In genomic region chr16:91695108-91695755, GRCm38 (mm10) we compare ENCODE assay signal across 10 mouse cellular contexts. TPM values are rescaled to one million over a fixed set of nuclear protein-coding genes. Genes with fewer than 3 reads are reported as not detected.
DNase-seq lines count a peak whose midpoint lies in the region; ATAC-seq and TF ChIP-seq lines count a peak whose summit lies in the region.
"Had no signal": no experiment of that assay in that cellular context is flagged by ENCODE, and none has a peak within 500 bp of the region (broad histone marks: within the 10 kb centered on the region; RNA-seq: fewer than 3 reads in every experiment).

No protein-coding gene starts in this region.

- H3K27me3 ChIP-seq in intestine, embryonic 14.5 days (replicated peaks; ENCODE audit: control insufficient read depth, insufficient read depth, low read length) = no peaks in the 10 kb centered on the region
- H3K27me3 ChIP-seq in intestine, postnatal 0 days (replicated peaks; ENCODE audit: control insufficient read depth, insufficient read depth, low read length) = no peaks in the 10 kb centered on the region
- no peaks in the 10 kb centered on the region for H3K27me3 ChIP-seq in lung, embryonic 16.5 days (ENCODE audit: control insufficient read depth, insufficient read depth, low read depth, low read length)
- H3K27me3 ChIP-seq: forebrain, embryonic 13.5 days had no signal

- H3K27ac ChIP-seq in intestine, embryonic 14.5 days (ENCODE audit: low read depth) = no peak overlapping the region
- no peak overlapping the region for H3K27ac ChIP-seq in intestine, postnatal 0 days (ENCODE audit: low read depth, low read length)
- H3K27ac ChIP-seq in lung, embryonic 16.5 days (ENCODE audit: low read length) = no peak overlapping the region
- H3K27ac ChIP-seq in brown adipose tissue, adult 24 weeks (replicated peaks; ENCODE audit: low read depth, low read length) = peak overlapping the region; percentile 34; the same call in 1 of the 2 replicates
- H3K27ac ChIP-seq: forebrain, embryonic 13.5 days; midbrain, embryonic 10.5 days had no signal

- 0 out of 2 replicates have a peak, but pooled peaks have one; percentile 21 for ATAC-seq in intestine, embryonic 14.5 days (replicated peaks; ENCODE audit: low FRiP score, low TSS enrichment, low read depth)
- ATAC-seq in intestine, postnatal 0 days = no peak
- ATAC-seq in lung, embryonic 16.5 days (ENCODE audit: low read depth) = 0 out of 2 replicates have a peak, but pooled peaks have one; percentile 53
- ATAC-seq in inflammation-experienced regulatory T-cells, adult 6 months = peak; percentile 57

- H3K4me1 ChIP-seq in intestine, embryonic 14.5 days (replicated peaks; ENCODE audit: control insufficient read depth, insufficient read depth, low read length) = no peaks in the 10 kb centered on the region
- H3K4me1 ChIP-seq in intestine, postnatal 0 days (replicated peaks; ENCODE audit: control insufficient read depth, insufficient read depth, low read length) = no peaks in the 10 kb centered on the region
- H3K4me1 ChIP-seq in lung, embryonic 16.5 days (replicated peaks; ENCODE audit: control insufficient read depth, insufficient read depth, low read length) = no peaks in the 10 kb centered on the region
- no peaks in the 10 kb centered on the region for H3K4me1 ChIP-seq in brown adipose tissue, adult 24 weeks (ENCODE audit: control insufficient read depth, insufficient read depth, insufficient read length, low read length)
- H3K4me1 ChIP-seq: forebrain, embryonic 13.5 days; midbrain, embryonic 10.5 days had no signal

- WGBS in intestine, embryonic 14.5 days = 66% methylated on average over 8 of the region's 8 CpGs
- whole genome bisulfite sequencing in intestine, postnatal 0 days = 60% methylated on average over 8 of the region's 8 CpGs
- WGBS in lung, embryonic 16.5 days = 49% methylated on average over 8 of the region's 8 CpGs

- no peak for TF ChIP-seq CTCF in intestine, postnatal 0 days (IDR thresholded peaks at IDR 0.05; ENCODE audit: low read depth)

- H3K4me3 ChIP-seq in intestine, embryonic 14.5 days (ENCODE audit: low read depth, low read length) = no peak overlapping the region
- no peak overlapping the region for H3K4me3 ChIP-seq in intestine, postnatal 0 days (ENCODE audit: low read depth, low read length)
- no peak overlapping the region for H3K4me3 ChIP-seq in lung, embryonic 16.5 days (ENCODE audit: low read length)
- no peak overlapping the region for H3K4me3 ChIP-seq in brown adipose tissue, adult 24 weeks (ENCODE audit: insufficient read depth, low read depth, low read length)
- H3K4me3 ChIP-seq: forebrain, embryonic 13.5 days; midbrain, embryonic 10.5 days had no signal

- H3K9ac ChIP-seq in intestine, embryonic 14.5 days (ENCODE audit: low read length) = no peak overlapping the region
- no peak overlapping the region for H3K9ac ChIP-seq in intestine, postnatal 0 days (ENCODE audit: low read depth, low read length)
- H3K9ac ChIP-seq in lung, embryonic 16.5 days (ENCODE audit: low read length) = no peak overlapping the region
- H3K9ac ChIP-seq: forebrain, embryonic 13.5 days; liver, postnatal 0 days had no signal

- no peak overlapping the region for H3K4me2 ChIP-seq in intestine, embryonic 14.5 days (ENCODE audit: low read length)
- H3K4me2 ChIP-seq in intestine, postnatal 0 days (replicated peaks; ENCODE audit: low read depth) = no peak overlapping the region
- H3K4me2 ChIP-seq in lung, embryonic 16.5 days (ENCODE audit: low read depth, low read length) = no peak overlapping the region
- H3K4me2 ChIP-seq: forebrain, embryonic 13.5 days had no signal

- no peaks in the 10 kb centered on the region for H3K9me3 ChIP-seq in intestine, embryonic 14.5 days (ENCODE audit: control insufficient read depth, low read length)
- no peaks in the 10 kb centered on the region for H3K9me3 ChIP-seq in intestine, postnatal 0 days (ENCODE audit: control insufficient read depth)
- H3K9me3 ChIP-seq in lung, embryonic 16.5 days (ENCODE audit: control insufficient read depth, low read length) = no peaks in the 10 kb centered on the region
- H3K9me3 ChIP-seq: forebrain, embryonic 13.5 days; midbrain, embryonic 10.5 days had no signal

- DNase-seq in intestine, embryonic 14.5 days (ENCODE audit: low spot score) = no peak
- no peak for DNase-seq in lung, postnatal 14 days
- no peak for DNase-seq in adrenal gland, adult 18-20 months (ENCODE audit: low spot score in 2 of 2)

- H3K36me3 ChIP-seq in intestine, embryonic 14.5 days (ENCODE audit: control insufficient read depth, insufficient read depth, low read length) = peaks cover 37% of the 10 kb centered on the region
- peaks cover 19% of the 10 kb centered on the region for H3K36me3 ChIP-seq in intestine, postnatal 0 days (ENCODE audit: control insufficient read depth, insufficient read depth)
- H3K36me3 ChIP-seq in lung, embryonic 16.5 days (ENCODE audit: control insufficient read depth, insufficient read depth, low read length) = peaks cover 15% of the 10 kb centered on the region

RNA-seq across cellular contexts. Expression of gene Donson, which starts 6.7 kb away (rescaled TPM):
- polyA plus RNA-seq in intestine, embryonic 14.5 days (2014; fragmentation: Nextera tagmentation; extraction: Ambion mirVana) = 24.3 and 24.7 TPM in 2 replicates
- polyA plus RNA-seq in intestine, postnatal 0 days (2015; fragmentation: Nextera tagmentation; extraction: Ambion mirVana) = 6.2 and 6.7 TPM in 2 replicates
- 20.8 and 22.2 TPM in 2 replicates for polyA plus RNA-seq in lung, embryonic 16.5 days (2015; fragmentation: Nextera tagmentation; extraction: Ambion mirVana)
- 0.96 and 4.1 TPM in 2 replicates for polyA plus RNA-seq in brown adipose tissue, adult 24 weeks (2012; ENCODE audit: insufficient read depth, insufficient read length, missing spikeins)
- 10 to 100 TPM; 16.4 to 30.5 (median 17.6) TPM for polyA plus RNA-seq in inflammation-experienced regulatory T-cells, adult 6 months (2017; shearing (Covaris generic))
- total RNA-seq in adrenal gland, adult 18-20 months (2021) = 1 to 10 TPM; 7.5 to 7.8 TPM

RNA-seq across cellular contexts. Expression of gene Cryzl1, which starts 33.5 kb away (rescaled TPM):
- polyA plus RNA-seq in intestine, embryonic 14.5 days (2014; fragmentation: Nextera tagmentation; extraction: Ambion mirVana) = 69.4 and 73.3 TPM in 2 replicates
- polyA plus RNA-seq in intestine, postnatal 0 days (2015; fragmentation: Nextera tagmentation; extraction: Ambion mirVana) = 36.3 and 42.2 TPM in 2 replicates
- 74.2 and 75.1 TPM in 2 replicates for polyA plus RNA-seq in lung, embryonic 16.5 days (2015; fragmentation: Nextera tagmentation; extraction: Ambion mirVana)
- polyA plus RNA-seq in brown adipose tissue, adult 24 weeks (2012; ENCODE audit: insufficient read depth, insufficient read length, missing spikeins) = 41.2 and 41.5 TPM in 2 replicates
- 10 to 100 TPM; 66.2 to 89.2 (median 79.6) TPM for polyA plus RNA-seq in inflammation-experienced regulatory T-cells, adult 6 months (2017; shearing (Covaris generic))
- 10 to 100 TPM; 45.9 TPM for total RNA-seq in adrenal gland, adult 18-20 months (2021)

RNA-seq across cellular contexts. Expression of gene Itsn1, which starts 33.8 kb away (rescaled TPM):
- polyA plus RNA-seq in intestine, embryonic 14.5 days (2014; fragmentation: Nextera tagmentation; extraction: Ambion mirVana) = 22.5 and 22.7 TPM in 2 replicates
- polyA plus RNA-seq in intestine, postnatal 0 days (2015; fragmentation: Nextera tagmentation; extraction: Ambion mirVana) = 6.2 and 6.5 TPM in 2 replicates
- 17.8 and 18.0 TPM in 2 replicates for polyA plus RNA-seq in lung, embryonic 16.5 days (2015; fragmentation: Nextera tagmentation; extraction: Ambion mirVana)
- polyA plus RNA-seq in brown adipose tissue, adult 24 weeks (2012; ENCODE audit: insufficient read depth, insufficient read length, missing spikeins) = 35.6 and 57.0 TPM in 2 replicates
- 1 to 10 TPM in 2 of 3 experiments, under 1 TPM in 1; 0.74 to 4.1 (median 3.9) TPM for polyA plus RNA-seq in inflammation-experienced regulatory T-cells, adult 6 months (2017; shearing (Covaris generic))
- total RNA-seq in adrenal gland, adult 18-20 months (2021) = 10 to 100 TPM; 36.5 to 49.3 TPM

RNA-seq across cellular contexts. Expression of gene Son, which starts 47.9 kb away (rescaled TPM):
- 138 and 146 TPM in 2 replicates for polyA plus RNA-seq in intestine, embryonic 14.5 days (2014; fragmentation: Nextera tagmentation; extraction: Ambion mirVana)
- 71.1 and 83.4 TPM in 2 replicates for polyA plus RNA-seq in intestine, postnatal 0 days (2015; fragmentation: Nextera tagmentation; extraction: Ambion mirVana)
- 113 and 118 TPM in 2 replicates for polyA plus RNA-seq in lung, embryonic 16.5 days (2015; fragmentation: Nextera tagmentation; extraction: Ambion mirVana)
- 59.0 and 88.7 TPM in 2 replicates for polyA plus RNA-seq in brown adipose tissue, adult 24 weeks (2012; ENCODE audit: insufficient read depth, insufficient read length, missing spikeins)
- polyA plus RNA-seq in inflammation-experienced regulatory T-cells, adult 6 months (2017; shearing (Covaris generic)) = 100 to 1,000 TPM; 128 to 236 (median 180) TPM
- 100 to 1,000 TPM; 215 to 253 TPM for total RNA-seq in adrenal gland, adult 18-20 months (2021)

RNA-seq across cellular contexts. Expression of gene Gart, which starts 48.5 kb away (rescaled TPM):
- 125 and 137 TPM in 2 replicates for polyA plus RNA-seq in intestine, embryonic 14.5 days (2014; fragmentation: Nextera tagmentation; extraction: Ambion mirVana)
- polyA plus RNA-seq in intestine, postnatal 0 days (2015; fragmentation: Nextera tagmentation; extraction: Ambion mirVana) = 19.0 and 23.8 TPM in 2 replicates
- 92.7 and 98.9 TPM in 2 replicates for polyA plus RNA-seq in lung, embryonic 16.5 days (2015; fragmentation: Nextera tagmentation; extraction: Ambion mirVana)
- polyA plus RNA-seq in brown adipose tissue, adult 24 weeks (2012; ENCODE audit: insufficient read depth, insufficient read length, missing spikeins) = 46.7 and 51.5 TPM in 2 replicates
- 10 to 100 TPM; 49.5 to 76.2 (median 64.5) TPM for polyA plus RNA-seq in inflammation-experienced regulatory T-cells, adult 6 months (2017; shearing (Covaris generic))
- total RNA-seq in adrenal gland, adult 18-20 months (2021) = 100 to 1,000 TPM in 1 of 2 experiments, 10 to 100 TPM in 1; 86.9 to 108 TPM
